Mouse (Mus musculus): ENCODE results near the gene C330021F23Rik. TPM values are rescaled to one million over a fixed set of nuclear protein-coding genes. Genes with fewer than 3 reads are reported as not detected.

Gene C330021F23Rik
- not detected for total RNA-seq (2023)

DNA sequence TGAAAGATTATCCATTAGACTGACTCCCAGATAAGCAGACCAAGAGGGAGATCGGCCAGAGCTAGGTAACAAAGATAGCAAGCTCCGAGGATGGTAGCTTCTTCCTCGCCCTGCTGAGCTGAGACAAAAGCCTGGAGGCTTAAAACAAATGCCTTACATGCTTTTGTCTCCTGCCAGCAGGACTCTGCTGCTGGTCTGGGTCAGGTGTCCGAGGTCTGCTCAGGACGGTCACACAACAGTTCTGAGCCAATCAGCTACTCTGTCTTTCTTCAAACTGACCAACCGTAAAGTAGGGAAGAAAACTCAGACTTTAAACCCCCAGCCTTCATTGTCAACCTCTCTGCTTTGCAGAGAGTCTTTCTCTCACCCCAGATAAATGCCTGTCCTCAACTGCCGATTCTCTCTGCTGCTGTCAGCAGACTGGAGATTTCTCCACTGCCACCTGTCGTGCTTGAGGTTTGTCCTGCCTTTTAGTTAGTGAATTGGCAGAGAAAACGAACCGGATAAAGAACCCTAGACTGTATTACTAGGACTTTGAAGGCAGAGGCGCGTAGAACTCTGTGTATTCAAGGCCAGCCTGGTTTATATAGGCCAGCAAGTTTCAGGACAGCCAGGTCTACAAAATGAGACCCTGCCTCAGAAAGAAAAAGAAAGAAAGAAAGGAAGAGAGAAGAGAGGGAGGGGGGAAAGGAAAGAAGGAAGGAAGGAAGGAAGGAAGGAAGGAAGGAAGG is at the start of gene C330021F23Rik:
Gene C330021F23Rik, plus strand, starts transcription at position 350 of the 731 bp plus-strand sequence.

DNA sequence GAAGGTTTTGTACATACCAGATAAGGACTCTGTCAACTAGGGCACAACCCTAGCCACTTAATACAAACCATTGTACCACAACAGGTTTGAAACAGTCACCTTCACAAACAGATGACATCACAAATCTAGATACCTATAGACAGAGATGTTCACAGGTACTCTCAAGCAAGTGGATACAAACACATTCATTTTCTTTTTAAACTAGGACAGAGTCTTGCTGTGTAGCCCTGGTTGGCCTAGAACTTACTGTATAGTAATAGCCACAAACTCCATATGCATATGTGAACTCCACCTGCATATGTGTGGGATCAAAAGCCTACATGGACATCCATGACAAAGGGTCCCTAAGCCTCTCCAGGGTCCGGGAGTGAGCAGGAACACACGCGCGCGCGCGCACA is 19.2 kb downstream of the C330021F23Rik start, which contains the start of gene Camsap3:
Gene Camsap3, plus strand, starts transcription at position 301 of the 398 bp plus-strand sequence.

DNA sequence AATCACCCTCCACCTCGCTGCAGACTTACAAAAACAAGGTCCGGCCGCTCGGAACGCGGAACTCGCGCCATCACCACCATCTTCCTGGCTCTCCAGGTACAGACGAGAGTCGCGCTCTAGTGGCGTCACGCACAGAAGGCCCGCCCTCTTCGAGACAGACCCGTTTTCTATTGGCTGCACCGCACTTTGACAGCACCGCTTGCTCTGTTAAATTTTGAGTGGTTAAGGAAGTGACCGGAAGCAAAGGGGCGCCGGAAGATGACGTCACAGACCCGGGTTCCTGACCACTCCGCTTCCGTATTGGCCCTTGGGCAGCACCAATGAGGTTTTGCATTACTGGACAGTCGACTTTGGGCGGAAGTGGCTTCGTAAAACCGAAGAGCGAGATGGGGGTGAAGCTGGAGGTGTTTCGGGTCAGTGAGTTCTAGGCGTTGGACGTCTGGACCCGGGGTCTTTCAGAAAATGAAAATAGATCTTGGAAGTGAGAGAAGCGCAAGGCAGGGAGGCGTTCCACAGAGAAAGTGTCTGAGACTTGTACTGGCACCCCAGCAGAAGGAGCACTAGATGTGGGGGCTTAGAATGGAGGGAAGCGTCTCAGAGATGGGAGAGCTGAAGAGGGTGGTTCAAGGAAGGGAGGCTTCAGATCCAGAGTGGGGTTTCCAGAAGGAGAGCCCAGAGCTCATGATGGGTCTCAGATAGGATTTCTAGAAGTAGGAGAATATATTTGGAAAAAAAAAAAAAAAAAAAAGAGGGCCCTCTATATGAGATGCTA is 53.6 kb downstream of the C330021F23Rik start, which contains the start of the genes Xab2 and Pet100:
Gene Xab2, minus strand, starts transcription at position 118 of the 772 bp plus-strand sequence.
Gene Pet100, plus strand, starts transcription at position 350 of the 772 bp plus-strand sequence.

DNA sequence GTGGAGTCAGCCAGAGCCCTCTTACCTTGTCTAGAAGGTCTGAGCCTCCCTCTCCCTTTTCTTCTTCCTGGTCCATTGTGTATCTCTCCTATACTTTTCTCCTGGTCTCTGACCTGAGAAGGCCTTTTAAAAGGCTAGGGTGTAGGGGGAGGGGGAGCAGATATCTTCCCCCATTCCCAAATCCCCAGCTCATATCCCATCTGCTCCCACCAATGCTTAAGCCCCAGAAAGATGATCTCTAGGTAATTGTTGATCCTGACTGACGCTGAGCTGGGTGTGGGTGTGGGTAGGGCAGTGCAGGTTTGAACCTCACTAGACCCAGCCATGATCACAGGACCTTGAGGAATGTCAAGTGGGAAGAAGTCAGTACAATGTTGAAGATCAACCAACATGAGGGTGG is 57.7 kb downstream of the C330021F23Rik start, which contains the start of gene Pcp2:
Gene Pcp2, minus strand, starts transcription at position 101 of the 400 bp plus-strand sequence.

DNA sequence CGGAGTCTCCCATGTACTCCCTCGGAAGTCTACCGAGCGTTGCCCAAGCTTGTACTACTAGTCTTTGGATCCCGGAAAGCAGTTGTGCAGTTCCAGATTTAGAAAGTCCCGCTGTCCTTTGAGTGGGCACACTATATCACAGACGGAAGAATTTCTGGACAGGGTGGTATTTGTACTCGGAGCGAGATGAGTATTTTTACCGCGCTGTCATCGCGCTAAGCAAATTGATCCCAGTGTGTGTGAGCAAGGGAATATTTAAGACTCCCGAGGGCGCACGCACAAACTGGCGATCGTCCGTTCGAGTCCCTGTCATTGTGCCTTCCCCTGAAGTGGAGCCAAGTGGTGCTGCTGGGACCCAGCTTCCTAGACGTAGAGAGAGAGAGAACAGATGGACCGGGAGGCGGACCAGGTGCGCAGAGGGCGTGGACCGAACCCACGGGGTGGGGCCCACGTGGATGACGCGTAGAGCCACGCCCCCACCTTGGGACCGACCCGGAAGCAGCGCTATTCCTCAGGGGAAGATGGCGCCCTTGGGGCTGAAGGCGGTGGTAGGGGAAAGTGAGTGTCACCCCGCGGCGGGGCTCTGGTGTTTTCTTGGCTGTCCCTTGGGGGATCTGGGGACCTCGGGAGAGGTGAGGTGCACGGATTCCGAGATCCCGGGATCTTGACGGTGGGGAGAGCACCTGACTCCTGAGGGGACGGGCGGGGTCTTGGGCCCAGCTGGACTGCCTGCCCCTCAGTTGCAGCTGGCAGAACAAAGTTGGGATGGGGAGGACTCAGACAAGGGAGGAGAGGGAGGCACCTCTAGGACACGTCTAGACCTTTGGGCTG is 63.1 kb downstream of the C330021F23Rik start, which contains the start of gene Stxbp2:
Gene Stxbp2, plus strand, starts transcription at position 309 of the 831 bp plus-strand sequence.

Other genes starting within 250 kb of the C330021F23Rik start
- 267 TPM for gene A430078G23Rik, start 214.6 kb upstream of the C330021F23Rik start, total RNA-seq (2023)
- gene Arhgef18, start 175.0 kb upstream of the C330021F23Rik start, total RNA-seq (2023), result 271 TPM
- 0.70 TPM for gene Pex11g, start 100.3 kb upstream of the C330021F23Rik start, total RNA-seq (2023)
- gene Tex45, start 97.1 kb upstream of the C330021F23Rik start, total RNA-seq (2023), result 5.0 TPM
- 12.0 TPM for gene Zfp358, start 74.9 kb upstream of the C330021F23Rik start, total RNA-seq (2023)
- 76.4 TPM for gene Mcoln1, start 67.5 kb upstream of the C330021F23Rik start, total RNA-seq (2023)
- gene Pnpla6, start 52.6 kb upstream of the C330021F23Rik start, total RNA-seq (2023), result 60.0 TPM
- 0.15 TPM for gene Camsap3, start 19.3 kb downstream of the C330021F23Rik start, total RNA-seq (2023)
- gene Xab2, start 53.3 kb downstream of the C330021F23Rik start, total RNA-seq (2023), result 97.6 TPM
- 45.9 TPM for gene Pet100, start 53.6 kb downstream of the C330021F23Rik start, total RNA-seq (2023)
- not detected for gene Pcp2, start 57.6 kb downstream of the C330021F23Rik start, total RNA-seq (2023)
- 222 TPM for gene Stxbp2, start 63.0 kb downstream of the C330021F23Rik start, total RNA-seq (2023)
- gene Retn, start 87.8 kb downstream of the C330021F23Rik start, total RNA-seq (2023), result not detected
- gene Mcemp1, start 97.8 kb downstream of the C330021F23Rik start, total RNA-seq (2023), result 0.58 TPM
- not detected for gene Fcor, start 104.4 kb downstream of the C330021F23Rik start, total RNA-seq (2023)
- 12.8 TPM for gene Trappc5, start 108.3 kb downstream of the C330021F23Rik start, total RNA-seq (2023)
- 39.9 TPM for gene Fcer2a, start 126.2 kb downstream of the C330021F23Rik start, total RNA-seq (2023)
- gene Clec4g, start 152.7 kb downstream of the C330021F23Rik start, total RNA-seq (2023), result not detected
- 4.2 TPM for gene Cd209a, start 181.0 kb downstream of the C330021F23Rik start, total RNA-seq (2023)